Mouse (Mus musculus): ENCODE data around the gene Pcdh15.

The Pcdh15 gene

DNA sequence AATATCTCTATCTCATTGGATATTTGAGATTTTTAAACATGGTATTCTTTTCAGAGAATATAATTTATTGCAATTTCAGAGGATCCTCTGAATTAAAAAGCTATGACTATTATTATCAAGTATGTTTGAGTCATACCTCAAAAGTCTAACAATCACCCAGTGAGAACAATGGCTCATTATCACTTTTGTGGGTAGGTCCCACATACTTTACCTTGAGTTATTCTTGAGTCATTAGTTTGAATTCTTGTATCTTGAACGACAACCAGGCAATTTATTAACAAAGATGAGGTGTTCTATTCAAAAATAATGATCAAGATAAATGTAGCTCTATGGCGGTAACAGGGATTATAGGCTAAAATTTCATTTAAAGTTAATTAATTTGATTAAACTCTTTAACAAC, 1439.2 kb downstream of the Pcdh15 start:
- peak; percentile 6 for DNase-seq (ENCODE audit: low read depth, low spot score)

DNA sequence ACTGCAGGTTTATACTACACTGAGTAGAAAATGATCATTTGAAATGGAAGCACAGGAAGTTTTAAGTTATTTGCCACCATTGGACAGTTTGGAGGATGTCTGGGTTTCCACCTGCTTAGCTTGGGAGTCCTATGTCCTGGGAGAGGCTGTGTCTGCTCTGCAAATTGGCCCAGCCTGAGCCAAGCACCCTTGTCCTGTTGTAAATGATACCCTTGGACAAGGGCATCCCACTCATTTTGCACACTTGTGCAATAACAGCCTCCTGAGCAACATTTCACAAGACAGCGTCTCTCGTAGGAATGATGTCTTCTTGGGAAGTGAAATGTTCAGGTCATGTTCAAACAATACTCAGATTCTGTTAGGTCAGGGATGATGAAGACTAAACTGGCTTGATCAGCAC, 1456.2 kb downstream of the Pcdh15 start:
- DNase-seq (ENCODE audit: low read depth, low spot score), result no peak

DNA sequence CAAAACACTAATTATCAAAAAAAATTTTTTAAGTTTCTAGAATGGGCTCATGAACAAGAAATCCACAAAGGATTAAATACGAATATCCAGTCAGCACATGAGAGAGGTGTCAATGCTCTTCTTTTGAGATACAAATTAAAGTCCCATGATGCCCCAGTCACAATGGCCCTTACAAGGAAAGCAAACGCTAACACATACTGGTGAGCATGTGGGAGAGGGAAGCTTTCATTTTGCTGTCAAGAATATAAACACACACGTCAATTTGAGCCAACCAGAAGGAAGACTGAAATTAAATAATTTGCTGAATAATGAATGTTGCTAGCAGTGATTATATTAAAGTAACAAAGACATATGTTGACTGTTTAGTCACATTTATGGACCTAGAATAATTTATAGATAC, 1470.5 kb downstream of the Pcdh15 start:
- no peak for DNase-seq (ENCODE audit: low read depth, low spot score)

DNA sequence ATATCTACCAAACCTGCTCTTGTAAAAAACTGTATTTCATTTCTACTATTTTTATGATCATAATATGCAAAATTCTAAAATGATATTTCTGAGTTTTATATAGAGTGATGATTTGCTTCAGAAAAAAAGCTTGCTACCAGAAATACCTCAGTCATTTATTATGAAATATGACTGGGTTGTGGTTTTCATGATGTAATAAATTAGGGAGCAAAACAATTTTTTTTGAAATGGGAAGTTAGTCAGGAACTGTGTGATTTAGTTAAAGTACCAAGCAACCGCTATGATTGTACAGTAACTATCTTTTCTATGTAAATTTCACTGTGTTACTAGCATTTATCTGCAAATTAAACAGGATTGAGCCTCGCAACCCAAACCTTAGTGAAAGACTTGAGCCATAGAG, 1480.8 kb downstream of the Pcdh15 start:
- DNase-seq (ENCODE audit: low read depth, low spot score), result no peak

DNA sequence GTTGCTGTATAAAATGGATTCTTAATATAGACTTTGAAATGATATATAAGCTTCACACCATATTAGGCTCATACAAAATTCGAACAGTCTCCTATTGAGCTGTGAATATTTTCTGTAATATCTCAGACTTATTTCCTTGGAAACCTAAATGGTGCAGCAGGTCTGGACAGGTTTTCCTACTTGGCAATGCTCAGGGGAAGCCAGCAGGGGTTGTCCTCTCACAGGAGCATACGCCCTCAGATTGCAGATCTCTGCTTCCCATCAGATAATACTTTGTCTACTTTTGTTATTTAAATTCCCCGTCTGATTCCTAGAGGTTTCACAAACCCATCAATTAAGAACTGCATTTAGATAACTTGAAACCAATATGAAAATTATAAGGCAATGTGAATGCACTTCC, 1492.7 kb downstream of the Pcdh15 start:
- DNase-seq (ENCODE audit: low read depth, low spot score), result peak; percentile 12

DNA sequence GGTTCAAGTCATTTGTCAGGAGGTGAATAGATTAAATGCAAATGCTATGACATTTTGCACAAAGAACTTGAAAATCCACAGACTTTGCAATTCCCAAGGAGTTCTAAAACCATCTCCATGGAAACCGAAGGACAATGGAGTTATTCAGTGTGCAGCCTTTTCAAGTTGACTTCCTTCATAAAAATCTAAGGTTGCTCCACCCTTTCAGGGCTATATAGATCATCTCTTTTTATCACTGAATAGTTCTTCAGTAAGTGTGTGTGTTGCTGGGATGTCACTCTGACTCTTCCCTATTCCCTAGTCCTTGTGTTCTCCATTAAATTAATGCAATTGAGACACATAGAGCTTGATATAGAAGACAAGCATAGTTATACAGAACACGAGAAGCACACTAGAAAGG, 1508.5 kb downstream of the Pcdh15 start:
- DNase-seq (ENCODE audit: low read depth, low spot score), result peak; percentile 4

DNA sequence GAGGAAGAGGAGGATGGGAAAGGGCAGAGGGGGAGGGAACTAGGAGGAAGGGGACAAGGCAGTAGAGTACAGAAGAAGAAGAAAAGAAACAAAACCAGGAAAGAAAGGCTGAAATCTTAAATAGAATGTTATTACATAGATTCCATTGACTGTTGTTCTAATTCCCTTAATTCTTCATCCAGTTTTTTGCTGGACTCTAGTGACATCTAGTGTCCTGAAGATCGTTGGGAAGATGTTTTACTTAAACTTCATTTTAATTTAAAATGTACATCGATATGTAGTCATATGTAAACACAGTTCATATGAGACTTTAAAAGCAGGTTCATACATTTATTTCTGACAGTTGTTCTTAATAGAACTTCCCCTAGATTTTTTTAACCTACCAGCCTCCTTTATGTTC, 1522.7 kb downstream of the Pcdh15 start:
- DNase-seq (ENCODE audit: low read depth, low spot score), result peak; percentile 45

DNA sequence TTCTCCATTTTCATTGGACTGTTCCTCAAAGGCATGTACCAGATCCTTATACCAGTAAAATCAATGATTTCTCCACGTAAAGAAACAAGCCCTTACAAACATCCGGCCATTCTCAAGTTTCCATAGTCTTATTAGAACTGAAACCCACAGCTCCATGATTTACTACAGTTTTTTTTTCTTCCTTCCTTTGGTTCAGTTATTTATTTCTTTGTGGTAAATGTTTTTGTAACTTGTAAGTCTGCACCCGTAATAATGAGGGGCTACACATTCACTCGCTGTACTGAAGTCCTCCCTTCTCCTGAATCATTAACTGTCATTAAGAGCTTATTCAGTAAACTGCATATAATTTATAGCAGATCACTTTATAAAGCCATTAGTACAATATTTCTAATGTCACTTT, 1526.6 kb downstream of the Pcdh15 start:
- DNase-seq (ENCODE audit: low read depth, low spot score), result no peak

DNA sequence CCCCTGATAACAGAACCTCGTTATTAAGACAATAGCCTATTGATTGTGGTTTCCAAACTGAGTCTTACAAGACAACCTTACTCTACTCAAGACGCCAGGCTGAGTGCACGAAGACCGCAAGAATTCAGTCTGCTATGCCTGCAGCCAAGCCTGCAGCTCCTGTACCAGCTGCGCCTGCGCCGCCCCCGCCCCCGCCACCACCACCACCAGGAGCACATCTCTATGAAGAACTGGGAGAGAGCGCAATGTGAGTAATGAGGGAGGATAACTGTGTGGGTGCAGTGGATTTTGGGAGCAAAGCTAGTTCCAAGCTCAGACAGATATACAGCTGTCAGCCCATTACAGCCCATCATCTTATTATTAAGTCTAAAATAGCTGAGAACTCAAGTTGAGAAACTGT, 1527.5 kb downstream of the Pcdh15 start:
- peak; percentile 79 for DNase-seq (ENCODE audit: low read depth, low spot score)

DNA sequence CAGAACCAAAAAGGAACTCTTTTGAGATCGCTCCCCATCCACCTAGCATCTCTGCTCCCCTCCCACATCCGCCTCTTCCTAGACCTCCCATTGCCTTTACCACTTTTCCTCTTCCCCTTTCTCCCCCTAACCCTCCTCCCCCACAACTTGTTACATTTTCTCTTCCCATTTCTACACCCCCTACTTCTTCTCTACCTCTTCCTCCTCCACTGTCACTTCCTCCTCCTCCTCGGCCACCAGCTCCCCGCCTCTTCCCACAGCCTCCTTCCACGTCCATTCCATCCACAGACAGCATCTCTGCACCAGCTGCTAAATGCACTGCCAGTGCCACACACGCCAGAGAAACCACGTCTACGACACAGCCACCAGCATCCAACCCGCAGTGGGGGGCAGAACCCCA, 1532.2 kb downstream of the Pcdh15 start:
- DNase-seq (ENCODE audit: low read depth, low spot score), result no peak

DNA sequence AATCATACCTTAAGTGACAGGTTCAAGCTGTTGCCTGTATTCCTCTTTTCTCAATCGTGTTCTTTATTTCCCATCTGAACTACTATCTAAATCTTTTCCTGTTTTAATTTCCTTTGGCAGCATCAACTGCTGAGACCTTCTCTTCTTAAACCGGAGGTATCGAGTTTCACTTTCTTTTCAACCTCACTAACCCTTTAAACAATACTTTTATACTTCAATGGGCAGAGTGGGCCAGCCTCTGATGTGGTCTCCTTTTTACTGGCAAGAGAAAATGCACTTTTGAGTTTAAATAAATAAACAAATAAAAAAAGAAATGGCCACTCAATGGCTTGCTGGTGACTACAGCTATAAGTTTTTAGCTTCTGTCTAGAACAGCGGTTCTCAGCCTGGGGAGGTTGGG, 1537.9 kb downstream of the Pcdh15 start:
- DNase-seq (ENCODE audit: low read depth, low spot score), result no peak

DNA sequence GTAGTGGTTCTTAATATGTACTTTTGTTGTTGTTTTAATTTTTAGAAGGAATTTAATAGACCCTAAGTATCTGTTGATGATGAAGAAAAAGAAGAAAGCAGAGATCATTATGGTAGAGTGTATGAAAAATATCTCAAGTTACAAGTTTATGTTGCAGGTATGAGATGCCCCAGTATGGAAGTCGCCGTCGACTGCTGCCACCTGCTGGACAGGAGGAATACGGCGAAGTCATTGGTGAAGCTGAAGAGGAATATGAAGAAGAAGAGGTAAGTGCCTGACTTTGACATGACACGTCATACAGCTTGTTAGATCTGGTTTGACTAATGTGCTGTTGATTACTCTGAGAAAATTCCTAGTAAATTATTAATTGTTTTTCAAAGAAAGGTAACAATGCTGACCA, 1543.0 kb downstream of the Pcdh15 start:
- DNase-seq (ENCODE audit: low read depth, low spot score), result no peak

DNA sequence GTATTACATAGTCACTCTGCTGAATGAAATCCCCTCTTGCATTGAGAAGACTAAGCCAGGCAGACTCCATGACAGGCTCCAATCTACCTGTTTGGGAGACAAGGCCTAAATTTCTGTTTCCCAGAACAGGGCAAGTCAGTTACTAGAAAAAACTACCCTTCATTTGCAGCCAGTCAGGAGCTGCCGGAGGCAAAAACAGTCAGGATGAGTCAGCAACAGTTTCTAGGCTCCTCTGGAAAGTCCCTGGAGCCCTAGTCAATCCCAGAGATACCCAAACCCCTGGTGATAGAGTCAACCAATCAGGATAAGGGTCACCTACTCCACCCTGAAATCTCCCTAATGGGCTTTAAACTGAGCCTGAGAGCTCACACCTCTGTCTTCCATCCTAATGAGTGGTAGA, 1564.0 kb downstream of the Pcdh15 start:
- DNase-seq (ENCODE audit: low read depth, low spot score), result no peak

DNA sequence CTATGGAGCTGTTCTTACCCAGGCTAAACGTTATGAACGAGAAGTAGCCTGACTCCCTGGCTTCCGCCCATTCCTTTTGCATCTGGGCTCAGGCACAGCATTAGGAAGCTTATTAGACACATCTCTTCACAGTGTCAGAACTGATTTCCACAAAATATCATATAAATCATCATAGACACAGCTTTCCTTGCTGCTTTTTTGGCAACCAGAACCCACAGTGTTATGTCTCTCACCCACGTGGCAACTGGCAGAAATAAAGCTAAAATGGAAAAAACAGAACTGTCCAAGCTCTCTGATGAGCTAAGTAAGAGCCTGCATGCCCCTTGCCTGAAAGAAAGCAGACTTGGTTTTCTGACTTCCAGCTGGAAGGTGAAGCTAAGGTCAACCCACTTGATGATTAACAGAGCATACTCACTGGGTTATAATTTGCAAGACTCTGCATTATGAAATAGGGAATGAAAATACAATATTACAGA, 1580.9 kb downstream of the Pcdh15 start:
- DNase-seq (ENCODE audit: low read depth, low spot score), result peak; percentile 58

DNA sequence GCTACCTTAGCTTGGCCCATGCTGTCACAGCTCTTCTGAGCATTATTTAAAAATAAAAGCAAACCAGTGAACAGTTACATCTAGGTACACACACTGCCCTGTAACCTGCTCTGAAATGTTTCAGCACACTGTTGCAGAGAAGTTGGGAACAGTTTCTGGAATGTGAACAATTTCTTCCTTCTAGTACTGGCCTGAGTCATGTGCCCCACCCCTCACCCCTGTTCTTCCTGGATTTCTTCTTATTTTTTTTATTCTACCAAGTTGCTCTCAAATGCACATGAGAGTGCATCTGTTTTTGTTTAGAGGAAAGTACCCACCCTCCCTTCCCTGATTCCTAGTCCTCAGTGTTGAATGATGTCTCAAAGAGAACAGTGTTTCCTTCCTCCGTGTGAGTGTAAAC, 1581.4 kb downstream of the Pcdh15 start:
- no peak for DNase-seq (ENCODE audit: low read depth, low spot score)

All from brain, adult 2 months (tissue).